Mouse (Mus musculus) granulocyte monocyte progenitor cell, adult 5-6 weeks (primary cell): ENCODE results near the gene Tex11. TPM values are rescaled to one million over a fixed set of nuclear protein-coding genes. Genes with fewer than 3 reads are reported as not detected.

Source experiments
- total RNA-seq, 2 experiments: library from RNA; stranded (forward) in 1 of 2; stranded (reverse) in 1 of 2; fragments of 200-712, 200-1000 nt in 1 of 2; fragments of >200 nt in 1 of 2; fragmentation: Nextera tagmentation in 1 of 2; gene quantifications; 2 replicates each; pipeline ENCODE4 v1.2.3; 2014 to 2017

Gene Tex11
- total RNA-seq, 2 experiments from 2014 or later, result not detected

Other genes with a start within 250 kb of the Tex11 start
- not detected in 2 replicates for gene Slc7a3, start 26.4 kb upstream of the Tex11 start, total RNA-seq (2014; fragmentation: Nextera tagmentation)
- 0.13 TPM in 1 of 2 replicates, not detected in the other for gene Slc7a3, start 26.4 kb upstream of the Tex11 start, total RNA-seq (2017)
- 50.9 and 62.8 TPM in 2 replicates for gene Snx12, start 162.9 kb upstream of the Tex11 start, total RNA-seq (2014; fragmentation: Nextera tagmentation)
- 62.9 and 66.1 TPM in 2 replicates for gene Snx12, start 162.9 kb upstream of the Tex11 start, total RNA-seq (2017)
- gene Foxo4, start 194.9 kb upstream of the Tex11 start, total RNA-seq (2014; fragmentation: Nextera tagmentation), result 7.0 and 14.4 TPM in 2 replicates
- 12.8 and 16.9 TPM in 2 replicates for gene Foxo4, start 194.9 kb upstream of the Tex11 start, total RNA-seq (2017)
- not detected in 2 replicates for gene Gm614, start 204.3 kb upstream of the Tex11 start, total RNA-seq (2014; fragmentation: Nextera tagmentation)
- not detected in 2 replicates for gene Gm614, start 204.3 kb upstream of the Tex11 start, total RNA-seq (2017)
- 21.7 and 33.1 TPM in 2 replicates for gene Il2rg, start 208.6 kb upstream of the Tex11 start, total RNA-seq (2014; fragmentation: Nextera tagmentation)
- gene Il2rg, start 208.6 kb upstream of the Tex11 start, total RNA-seq (2017), result 20.2 and 23.4 TPM in 2 replicates
- not detected in 2 replicates for gene Gm20489, start 209.4 kb upstream of the Tex11 start, total RNA-seq (2014; fragmentation: Nextera tagmentation)
- not detected in 2 replicates for gene Gm20489, start 209.4 kb upstream of the Tex11 start, total RNA-seq (2017)
- gene Med12, start 214.4 kb upstream of the Tex11 start, total RNA-seq (2014; fragmentation: Nextera tagmentation), result 55.4 and 65.2 TPM in 2 replicates
- 35.2 and 40.1 TPM in 2 replicates for gene Med12, start 214.4 kb upstream of the Tex11 start, total RNA-seq (2017)
- not detected in 2 replicates for gene Nlgn3, start 239.5 kb upstream of the Tex11 start, total RNA-seq (2014; fragmentation: Nextera tagmentation)
- not detected in 2 replicates for gene Nlgn3, start 239.5 kb upstream of the Tex11 start, total RNA-seq (2017)